Mouse (Mus musculus): ENCODE data around the gene Prkce.

- TF ChIP-seq GATA1 (IDR thresholded peaks at IDR 0.05; ENCODE audit: borderline replicate concordance, low read length) (no peak), CTCF (IDR thresholded peaks at IDR 0.05; ENCODE audit: low read depth, low read length) (no peak), POLR2AphosphoS5 (IDR thresholded peaks at IDR 0.05; ENCODE audit: insufficient replicate concordance, low read depth, low read length) (no peak)
Observed at GRCm38 (mm10) chr17:86467291-86467898, 299.8 kb downstream of the Prkce start.

Measured in G1E (cell line).